Mouse (Mus musculus) splenic B cell, adult 2 months (primary cell): ENCODE results near the gene C130032M10Rik.

Source experiments
- DNase-seq: peaks from one replicate; pipeline ENCODE4 v3.0.0-alpha.2; 2011; ENCODE audit warnings: low read depth, low spot score
- H3K27me3 ChIP-seq: 2 replicates; pipeline ENCODE4 v1.6.1; 2012; ENCODE audit warnings: mild to moderate bottlenecking, low read length, moderate library complexity, mixed read lengths; ENCODE audit not compliant: control insufficient read depth, poor library complexity, insufficient read depth, severe bottlenecking
- H3K36me3 ChIP-seq: 2 replicates; pipeline ENCODE4 v1.6.1; 2012; ENCODE audit warnings: mild to moderate bottlenecking, low read length, moderate library complexity, mixed read lengths; ENCODE audit not compliant: control insufficient read depth, poor library complexity, insufficient read depth, severe bottlenecking

The C130032M10Rik gene

DNA sequence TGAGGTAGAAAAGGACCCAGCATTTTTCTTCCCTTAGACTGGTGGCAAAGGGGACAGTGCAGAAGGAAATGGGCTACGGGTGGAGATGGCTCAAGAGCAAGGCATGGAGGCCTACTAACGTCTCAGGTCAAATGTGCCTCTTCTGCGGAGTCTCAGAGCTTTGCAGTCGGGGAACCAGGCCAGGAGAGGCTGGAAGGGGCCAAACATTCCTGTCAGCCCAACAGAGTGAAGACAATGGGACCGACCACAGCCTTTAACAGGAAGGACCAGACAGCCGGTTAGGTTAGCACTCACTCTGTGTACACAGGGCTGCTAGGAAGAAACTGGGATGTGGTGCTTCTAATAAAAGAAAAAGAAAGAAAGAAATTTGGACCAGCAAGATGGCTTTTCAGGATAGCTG, 34.5 kb downstream of the C130032M10Rik start:
- DNase-seq = no peak
- Histone ChIP-seq H3K36me3 (no peaks in the 10 kb centered on the region), H3K27me3 (no peaks in the 10 kb centered on the region)

DNA sequence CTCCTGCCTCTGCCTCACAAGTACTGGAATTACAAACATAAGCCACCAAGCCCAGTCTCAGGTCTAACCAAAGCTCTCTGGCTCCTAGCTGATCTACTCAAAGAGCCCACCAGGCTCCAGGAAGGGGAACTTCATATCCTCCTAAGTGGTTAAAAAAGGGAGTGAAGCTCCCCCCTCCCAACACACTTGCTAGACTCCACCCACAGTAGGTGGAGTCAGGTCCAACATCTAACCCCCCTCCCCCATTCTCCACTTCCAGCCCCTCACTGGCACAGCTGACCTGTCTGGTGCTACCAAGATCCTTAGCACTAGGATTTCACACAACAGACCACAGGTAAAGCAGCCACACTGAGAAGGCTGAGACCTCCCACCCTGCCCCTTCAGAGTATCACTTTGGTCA, 38.3 kb downstream of the C130032M10Rik start:
- Histone ChIP-seq H3K36me3 (no peaks in the 10 kb centered on the region), H3K27me3 (no peaks in the 10 kb centered on the region)
- DNase-seq = no peak

DNA sequence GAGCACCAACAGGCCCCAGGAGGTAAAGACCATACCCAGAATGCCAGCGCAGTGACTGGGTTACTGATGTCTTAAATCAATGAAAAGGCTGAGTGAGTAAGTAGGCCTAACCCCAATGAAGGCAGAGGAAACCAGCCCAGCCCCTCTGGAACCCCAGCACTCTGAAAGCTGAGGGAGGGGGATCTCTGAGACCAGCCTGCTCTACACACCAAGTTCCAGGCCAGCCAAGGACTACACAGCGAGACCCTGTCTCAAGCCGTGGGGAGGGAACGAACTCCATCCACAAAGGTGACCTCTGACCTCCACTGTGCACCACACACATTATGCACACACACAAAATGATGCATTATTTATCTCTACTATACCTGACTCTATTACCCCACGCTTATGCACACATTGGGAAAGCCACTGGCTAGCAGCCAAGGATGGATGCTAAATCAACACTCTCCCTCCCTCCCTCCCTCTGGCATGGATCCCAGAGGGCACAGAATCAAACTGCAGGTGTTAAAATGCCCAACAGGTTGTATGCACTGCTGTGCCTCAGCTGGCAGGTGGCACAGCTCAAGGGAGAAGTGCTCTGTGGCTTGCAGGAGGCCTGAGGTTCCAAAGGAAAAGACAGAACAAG, 39.0 kb downstream of the C130032M10Rik start:
- no peaks in the 10 kb centered on the region for H3K27me3 ChIP-seq
- DNase-seq = no peak
- H3K36me3 ChIP-seq = no peaks in the 10 kb centered on the region

DNA sequence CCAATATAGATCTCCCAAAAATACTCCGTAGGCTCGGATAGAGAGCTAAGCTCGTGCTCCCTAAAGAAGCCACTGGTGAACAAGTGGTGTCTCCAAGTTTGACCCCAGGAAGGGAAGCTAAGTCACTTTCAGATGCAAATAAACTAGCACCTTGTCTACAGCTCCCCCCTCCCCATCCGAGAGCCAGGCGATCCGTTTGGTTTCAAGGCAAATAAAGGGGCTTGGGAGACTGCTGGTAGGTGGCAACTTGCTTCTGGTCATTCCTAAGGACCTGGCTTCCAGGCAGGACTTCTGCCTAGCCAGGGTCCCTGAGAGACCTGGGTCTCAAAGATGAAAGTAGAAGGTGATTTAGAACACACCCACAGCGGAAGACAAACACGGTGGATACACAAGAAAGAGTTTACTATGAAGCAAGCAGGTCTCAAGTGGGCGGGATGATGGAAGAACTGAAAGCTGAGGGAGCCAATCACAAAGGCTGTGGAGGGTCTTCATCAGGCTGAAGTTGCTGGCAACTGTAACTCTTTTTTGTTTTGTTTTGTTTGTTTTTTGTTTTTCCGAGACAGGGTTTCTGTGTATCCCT, 40.9 kb downstream of the C130032M10Rik start:
- DNase-seq = no peak
- Histone ChIP-seq H3K27me3 (no peaks in the 10 kb centered on the region), H3K36me3 (no peaks in the 10 kb centered on the region)

DNA sequence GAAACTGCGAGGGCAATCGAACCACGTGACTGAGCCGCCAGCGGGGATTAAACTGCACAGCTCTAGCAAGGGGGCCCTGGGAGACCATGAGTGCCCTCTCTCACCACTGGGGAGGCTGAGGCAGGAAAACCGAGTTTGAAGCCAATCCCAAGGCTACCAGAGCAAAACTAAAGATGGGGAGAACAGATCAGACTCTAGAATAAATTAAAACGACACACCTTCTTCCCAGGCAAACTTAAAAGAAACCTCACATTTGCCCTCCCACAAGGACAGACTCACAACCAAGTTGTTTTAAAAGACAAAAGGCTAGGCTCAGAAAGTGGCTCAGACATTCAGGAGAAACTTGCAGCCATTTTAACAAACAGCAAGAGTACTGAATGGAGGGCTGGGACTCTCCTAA, 41.6 kb downstream of the C130032M10Rik start:
- no peaks in the 10 kb centered on the region for H3K27me3 ChIP-seq
- no peaks in the 10 kb centered on the region for H3K36me3 ChIP-seq
- no peak for DNase-seq

DNA sequence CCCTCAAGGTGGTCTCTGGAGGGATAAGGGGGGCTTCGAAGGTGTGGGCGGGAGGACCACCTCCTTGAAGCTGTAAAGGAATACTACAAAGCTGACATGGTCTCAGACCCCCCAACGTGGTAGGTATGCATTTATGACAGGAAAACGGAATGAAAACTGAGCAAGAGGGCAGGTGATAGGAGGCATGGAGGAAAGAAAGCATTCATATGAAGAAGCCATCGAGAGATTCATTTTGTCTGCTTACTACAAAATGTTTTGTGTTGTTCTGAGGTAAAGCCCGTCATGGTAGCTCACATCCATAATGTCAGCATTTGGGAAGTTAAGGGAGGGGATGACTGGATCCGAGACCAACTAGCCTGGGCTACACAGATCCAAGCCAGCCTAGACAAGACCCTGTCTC, 44.6 kb downstream of the C130032M10Rik start:
- Histone ChIP-seq H3K36me3 (no peaks in the 10 kb centered on the region), H3K27me3 (no peaks in the 10 kb centered on the region; the same call in 1 of the 2 replicates)
- DNase-seq = no peak

DNA sequence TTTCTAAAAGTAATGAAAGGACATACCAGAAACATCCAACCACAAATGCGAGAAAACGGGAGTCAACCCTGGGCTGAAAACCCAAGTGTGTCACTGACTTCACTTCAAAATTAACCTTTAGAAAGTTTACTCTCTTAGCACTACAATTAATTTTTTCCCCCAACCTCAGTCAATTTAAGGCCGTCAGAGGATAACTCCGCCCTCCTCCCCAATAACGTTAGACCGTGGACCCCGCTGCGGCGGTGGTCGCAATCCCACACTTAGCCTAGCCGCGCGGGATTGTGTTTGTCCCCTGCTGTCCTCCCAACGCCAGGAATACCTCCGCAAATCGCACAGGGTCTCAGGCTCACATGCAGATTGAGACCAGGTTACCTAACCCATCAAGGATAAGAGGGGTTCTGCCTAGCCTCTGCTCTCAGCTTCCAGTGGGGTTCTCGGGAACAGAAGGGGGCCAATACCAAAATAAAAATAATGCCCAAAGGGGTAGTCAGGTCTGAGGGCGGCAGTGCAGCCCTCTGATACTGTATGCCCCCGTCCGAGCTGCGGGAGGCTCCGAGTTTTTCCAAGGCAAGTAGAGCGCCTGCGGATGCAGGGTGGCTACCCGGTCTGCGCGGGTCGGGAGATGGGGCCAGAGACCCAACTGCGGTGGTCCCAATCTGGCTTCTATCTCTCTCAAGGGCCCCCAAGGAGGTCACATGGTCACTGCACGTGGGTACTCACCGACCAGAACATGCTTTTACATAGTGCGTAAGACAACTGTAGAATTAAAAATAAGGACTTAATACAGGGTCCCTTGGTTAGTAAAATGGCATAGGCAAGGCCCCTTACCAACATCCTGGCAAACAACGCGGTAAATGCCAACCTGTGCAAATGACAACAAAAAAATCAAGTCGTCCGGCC, 45.5 kb downstream of the C130032M10Rik start:
- Histone ChIP-seq H3K36me3 (no peaks in the 10 kb centered on the region), H3K27me3 (no peaks in the 10 kb centered on the region; the same call in 1 of the 2 replicates)
- DNase-seq = no peak

DNA sequence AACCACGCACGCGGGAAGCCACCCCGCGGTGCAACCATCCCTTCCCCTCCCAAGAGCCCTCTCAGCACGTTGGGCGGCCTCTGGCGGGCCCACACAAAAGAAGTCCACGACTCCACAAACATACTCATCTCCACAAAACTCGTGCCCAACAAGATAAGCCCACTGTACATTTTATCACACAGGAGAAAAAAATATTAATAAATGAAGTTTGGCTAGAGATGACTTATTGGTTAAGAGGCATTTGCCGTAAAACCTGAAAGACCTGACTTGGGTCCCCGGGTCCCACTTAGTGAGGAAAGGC, 46.1 kb downstream of the C130032M10Rik start:
- no peak for DNase-seq
- no peaks in the 10 kb centered on the region for H3K36me3 ChIP-seq
- no peaks in the 10 kb centered on the region; the same call in 1 of the 2 replicates for H3K27me3 ChIP-seq

DNA sequence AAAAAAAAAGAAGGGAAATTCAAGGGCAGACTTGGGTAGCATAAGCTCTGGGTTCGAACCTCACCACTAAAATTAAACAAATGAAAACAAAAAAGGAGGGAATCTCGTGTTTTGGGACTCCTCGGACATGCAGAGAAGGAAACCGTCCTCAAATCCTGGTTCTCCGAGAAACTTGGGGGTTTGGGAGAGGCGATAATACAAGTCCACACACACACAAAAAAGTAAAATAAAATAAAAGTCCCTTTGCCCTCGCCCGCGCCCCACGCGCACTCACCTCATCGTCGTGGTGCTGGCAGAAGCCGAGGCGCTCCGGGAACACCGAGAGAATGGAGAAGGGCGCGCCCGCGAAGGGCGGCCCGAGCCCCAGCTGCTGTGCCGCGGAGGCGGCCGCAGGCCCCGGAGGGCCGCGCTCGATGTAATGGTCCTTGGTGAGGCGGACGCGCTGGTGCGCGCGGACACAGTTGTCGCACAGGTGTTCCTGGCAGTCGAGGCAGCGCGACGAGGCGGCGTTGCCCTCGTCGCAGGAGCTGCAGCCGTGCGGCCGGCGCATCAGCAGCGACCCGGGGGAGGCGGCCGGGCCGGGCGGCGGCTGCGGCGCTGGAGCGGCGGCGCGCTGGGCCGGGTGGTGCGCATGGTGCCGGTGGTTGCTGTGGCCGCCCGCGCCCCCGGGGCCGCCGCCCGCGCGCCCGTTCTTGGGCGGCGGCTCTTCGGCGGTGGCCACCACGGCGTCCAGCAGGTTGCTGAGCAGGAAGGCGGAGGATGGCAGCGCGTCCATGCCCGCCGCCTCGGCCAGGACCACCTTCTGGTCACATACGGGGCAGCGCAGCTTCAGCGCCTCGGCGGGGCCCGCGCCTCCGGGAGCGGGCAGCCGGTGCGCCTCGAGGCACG, 46.8 kb downstream of the C130032M10Rik start:
- Histone ChIP-seq H3K36me3 (no peaks in the 10 kb centered on the region), H3K27me3 (no peaks in the 10 kb centered on the region; the same call in 1 of the 2 replicates)
- no peak for DNase-seq

DNA sequence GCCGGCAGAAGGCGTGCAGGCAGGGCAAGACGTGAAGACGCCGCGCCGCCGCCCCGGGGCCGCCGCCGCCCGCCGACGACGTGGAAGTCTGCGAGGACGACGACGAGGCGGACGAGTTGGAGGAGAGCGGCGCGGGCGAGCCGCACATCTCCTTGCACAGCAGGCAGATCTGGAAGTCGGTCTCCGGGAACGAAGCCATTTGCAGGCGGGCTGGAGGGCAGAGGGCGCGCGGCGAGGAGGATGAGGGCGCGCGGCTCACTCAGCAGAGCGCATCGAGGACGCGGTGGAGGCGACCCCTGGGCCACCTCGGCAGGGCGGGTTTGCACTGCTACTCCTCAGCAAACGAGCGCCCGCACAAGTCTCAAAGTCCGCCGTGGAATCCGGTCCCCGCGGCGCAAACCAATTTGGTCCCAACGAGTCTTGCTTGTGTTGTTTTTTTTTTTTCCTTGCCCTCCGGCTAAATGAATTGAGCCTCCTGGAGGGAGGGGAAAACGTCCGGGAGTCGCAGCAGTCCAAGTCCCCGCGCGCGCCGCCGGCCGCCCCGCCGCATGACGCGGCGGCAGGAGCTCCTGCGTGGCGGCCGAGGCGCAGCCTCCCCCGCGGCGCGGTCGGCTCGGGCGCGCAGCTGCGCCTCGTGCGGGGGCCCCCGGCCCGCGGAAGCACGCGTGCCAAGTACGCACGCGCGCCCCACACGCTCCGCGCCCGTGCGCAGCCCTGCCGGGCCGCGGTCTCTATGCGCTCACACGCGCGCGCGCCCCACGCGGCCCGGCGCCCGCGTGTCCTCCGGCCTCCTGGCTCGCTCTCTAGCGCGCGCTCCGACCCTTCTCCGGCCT, 47.6 kb downstream of the C130032M10Rik start:
- Histone ChIP-seq H3K27me3 (no peaks in the 10 kb centered on the region; the same call in 1 of the 2 replicates), H3K36me3 (no peaks in the 10 kb centered on the region)
- no peak for DNase-seq

DNA sequence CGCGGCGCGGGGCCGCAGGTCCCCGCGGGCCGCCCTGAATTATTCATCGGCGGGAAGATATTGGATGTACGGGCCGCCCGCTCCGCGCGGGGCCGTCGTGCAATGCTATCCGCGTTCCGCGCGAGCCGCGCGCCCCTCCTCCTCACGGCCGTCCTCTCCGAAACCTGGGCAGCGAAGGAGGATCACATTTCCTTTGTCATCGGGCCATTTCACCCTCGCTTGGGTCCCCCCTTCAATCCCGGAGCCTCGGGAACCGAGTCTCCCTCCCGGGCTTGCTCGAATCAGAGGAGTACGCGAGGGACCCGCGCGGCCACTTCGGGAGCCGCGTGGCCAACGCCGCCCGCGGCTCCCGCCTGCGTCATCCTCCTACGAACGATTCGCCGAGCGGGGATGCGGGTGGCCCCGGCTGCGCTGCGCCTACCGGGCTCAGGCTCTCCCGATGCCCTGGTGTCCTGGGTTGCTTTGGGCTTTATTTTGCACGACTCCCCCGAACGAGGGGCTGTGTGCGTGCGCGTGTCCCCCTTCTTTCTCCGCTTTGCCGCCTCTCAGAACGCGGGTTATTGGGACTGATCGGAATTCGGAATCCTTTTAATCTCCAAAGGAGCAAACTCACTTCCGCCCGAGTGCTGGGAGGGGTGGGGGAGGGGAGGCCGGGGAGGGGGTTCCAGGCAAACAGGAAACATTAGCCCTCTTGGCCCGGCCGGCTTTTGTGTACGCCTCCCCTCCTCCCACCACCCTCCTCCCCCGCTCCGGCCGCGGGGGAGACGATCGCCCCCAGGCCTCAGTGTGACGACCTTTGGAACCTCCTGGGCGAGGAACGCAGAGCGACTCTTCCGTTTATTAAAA, 48.5 kb downstream of the C130032M10Rik start, which contains the start of gene Trim71:
Gene Trim71 (minus strand): TSS at position 609 of the 846 bp plus-strand sequence.
- H3K27me3 ChIP-seq = no peaks in the 10 kb centered on the region; the same call in 1 of the 2 replicates
- DNase-seq = no peak
- no peaks in the 10 kb centered on the region for H3K36me3 ChIP-seq

DNA sequence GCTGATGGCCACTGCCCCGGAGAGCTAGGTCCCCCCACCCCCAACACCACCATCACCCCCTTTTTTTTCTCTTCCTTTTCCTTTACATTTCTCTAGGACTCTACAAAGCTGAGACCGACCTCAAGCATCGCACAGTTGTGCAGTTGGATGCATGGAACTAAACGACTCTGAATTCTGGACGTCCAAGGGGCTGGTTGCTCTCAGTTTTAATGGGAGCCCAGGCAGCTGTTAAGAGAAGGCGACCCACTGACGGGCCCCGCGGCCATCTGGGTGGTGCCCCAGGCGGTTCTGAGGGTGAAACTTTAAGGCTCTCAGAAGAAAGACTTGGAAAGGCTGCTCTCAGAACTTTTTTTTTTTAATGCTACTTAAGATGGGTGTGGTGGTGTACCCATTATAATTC, 49.2 kb downstream of the C130032M10Rik start:
- Histone ChIP-seq H3K36me3 (no peaks in the 10 kb centered on the region), H3K27me3 (no peaks in the 10 kb centered on the region; the same call in 1 of the 2 replicates)
- no peak for DNase-seq
